Mouse (Mus musculus) G1E (cell line): ENCODE results near the gene Clp1.

Experiments
- CTCF ChIP-seq: IDR thresholded peaks from 2 replicates; pipeline ENCODE4 v1.5.1; 2012; ENCODE audit warnings: low read depth, low read length, inconsistent platforms, mixed read lengths
- GATA1 ChIP-seq: IDR thresholded peaks from 2 replicates; pipeline ENCODE4 v1.6.1; 2012; ENCODE audit warnings: borderline replicate concordance, low read length, inconsistent platforms, mixed read lengths
- POLR2AphosphoS5 ChIP-seq: IDR thresholded peaks from 2 replicates; pipeline ENCODE4 v1.6.1; 2012; ENCODE audit warnings: low read depth, low read length, inconsistent platforms; ENCODE audit not compliant: insufficient replicate concordance

- TF ChIP-seq CTCF (no peak), GATA1 (no peak), POLR2AphosphoS5 (no peak)
Measured at GRCm38 (mm10) chr2:84760777-84761176, 33.6 kb upstream of the Clp1 start.
